Mouse (Mus musculus) skeletal muscle tissue, adult 2 months (tissue): ENCODE results near the gene Emid1.

Experiments used
- DNase-seq: peaks from one replicate; pipeline ENCODE4 v3.0.0-alpha.2; 2012; ENCODE audit warnings: low read depth, low spot score

Gene Emid1

DNA sequence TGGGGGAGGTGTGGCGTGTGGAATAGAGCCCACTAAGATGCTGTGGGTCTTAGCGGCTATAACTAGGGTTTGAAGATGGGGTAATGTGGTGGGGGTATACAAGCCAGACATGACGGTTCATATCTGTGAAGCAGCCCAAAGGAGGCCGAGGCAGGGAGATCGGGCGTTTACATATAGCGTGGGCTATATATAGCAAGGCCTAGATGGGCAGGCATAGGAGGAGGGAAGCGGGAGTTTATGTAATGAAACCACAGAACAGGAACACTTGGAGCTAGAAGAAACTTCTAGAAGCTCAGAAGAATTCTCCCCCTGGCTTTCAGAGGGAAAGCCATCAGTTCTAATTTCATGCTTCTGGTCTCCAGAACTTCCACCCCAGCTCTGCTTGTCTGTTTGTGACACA is 11.4 kb upstream of the Emid1 start:
- DNase-seq: no peak

GRCm38 (mm10) chr11:5160722-5161485 is 8.8 kb upstream of the Emid1 start:
- DNase-seq: no peak

GRCm38 (mm10) chr11:5158056-5158455 is 6.0 kb upstream of the Emid1 start:
- no peak for DNase-seq

DNA sequence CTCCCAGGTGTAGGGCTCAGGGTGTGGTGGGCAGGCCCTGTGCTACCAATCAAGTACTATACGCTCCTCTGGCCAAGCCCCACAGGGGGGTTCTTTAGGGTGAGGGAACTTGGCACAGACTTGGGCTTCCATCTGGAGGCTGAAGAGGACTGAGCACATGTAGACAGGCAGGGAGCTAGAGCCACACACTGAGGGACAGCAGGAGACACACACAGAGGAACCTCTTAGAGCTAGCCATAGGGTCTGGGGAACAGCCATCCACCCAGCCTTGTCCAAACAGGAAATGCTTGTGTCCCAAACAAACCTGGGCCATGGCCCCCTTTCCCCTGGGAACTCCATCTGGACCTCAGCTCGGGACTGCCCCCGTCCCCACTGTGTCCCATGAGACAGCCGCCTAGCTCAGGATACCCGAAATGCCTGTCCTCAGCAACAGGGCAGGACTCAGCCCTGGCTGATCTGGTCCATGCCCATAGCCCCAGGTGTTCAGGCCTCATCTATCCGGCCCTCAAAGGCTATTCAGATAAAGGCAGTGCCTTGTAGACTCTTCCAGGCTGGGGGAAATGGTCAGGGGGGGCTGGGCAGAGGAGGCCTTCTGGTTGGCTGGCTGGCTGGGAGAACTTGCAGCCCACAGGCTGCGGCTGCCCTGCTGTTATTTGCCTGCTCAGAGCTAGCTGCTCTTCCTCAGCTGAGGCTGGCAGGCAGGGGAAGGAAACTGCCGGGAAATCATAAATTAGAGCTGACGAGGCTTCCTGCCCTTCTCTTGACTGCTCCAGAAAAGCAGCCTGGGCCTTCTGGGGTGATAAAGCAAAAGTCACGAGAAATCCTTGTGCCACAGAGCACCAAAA is 3.1 kb upstream of the Emid1 start:
- no peak for DNase-seq

GRCm38 (mm10) chr11:5151247-5151630 is 818 bp downstream of the Emid1 start:
- DNase-seq: no peak

DNA sequence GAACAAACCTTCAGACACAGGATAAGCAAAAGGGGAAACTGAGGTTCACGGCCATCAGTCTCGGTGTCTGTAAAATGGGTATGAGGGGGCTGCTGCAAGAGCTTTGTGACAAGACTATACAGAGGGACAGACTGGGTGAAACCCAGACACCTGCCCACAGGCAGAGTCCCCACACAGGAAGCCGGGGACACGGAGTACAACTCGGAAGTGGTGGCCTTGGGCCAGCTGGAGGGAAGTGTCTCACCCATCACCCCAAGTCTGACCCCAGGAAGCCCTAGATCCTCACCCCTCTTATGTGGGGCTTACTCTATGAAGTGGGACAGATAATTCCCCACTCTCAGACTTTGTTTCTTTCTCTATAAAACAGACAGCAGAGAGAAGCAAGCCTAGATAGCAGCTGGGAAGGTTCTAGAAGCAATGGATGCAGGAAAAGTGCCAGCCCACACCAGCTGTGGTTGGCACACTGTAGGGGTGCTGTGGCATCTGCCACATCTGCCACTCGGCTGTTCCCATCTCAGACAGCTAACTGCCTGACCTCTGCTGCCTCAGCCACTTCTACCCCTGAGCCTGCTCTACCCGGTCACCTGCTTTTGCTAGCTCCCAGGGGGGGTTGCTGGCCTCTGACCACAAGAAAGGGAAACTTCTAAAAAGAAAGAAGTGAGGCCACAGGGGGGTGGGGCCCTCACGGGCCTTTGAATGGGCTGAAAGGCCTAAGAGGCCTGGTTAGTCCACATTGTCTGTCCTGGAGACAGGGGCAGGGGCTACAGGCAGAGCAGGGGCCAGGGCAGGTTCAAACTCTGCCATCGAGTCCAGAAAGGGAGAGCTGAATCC is 1.4 kb downstream of the Emid1 start:
- no peak for DNase-seq

GRCm38 (mm10) chr11:5149955-5150354 is 2.1 kb downstream of the Emid1 start:
- DNase-seq: no peak

GRCm38 (mm10) chr11:5149249-5149648 is 2.8 kb downstream of the Emid1 start:
- no peak for DNase-seq

DNA sequence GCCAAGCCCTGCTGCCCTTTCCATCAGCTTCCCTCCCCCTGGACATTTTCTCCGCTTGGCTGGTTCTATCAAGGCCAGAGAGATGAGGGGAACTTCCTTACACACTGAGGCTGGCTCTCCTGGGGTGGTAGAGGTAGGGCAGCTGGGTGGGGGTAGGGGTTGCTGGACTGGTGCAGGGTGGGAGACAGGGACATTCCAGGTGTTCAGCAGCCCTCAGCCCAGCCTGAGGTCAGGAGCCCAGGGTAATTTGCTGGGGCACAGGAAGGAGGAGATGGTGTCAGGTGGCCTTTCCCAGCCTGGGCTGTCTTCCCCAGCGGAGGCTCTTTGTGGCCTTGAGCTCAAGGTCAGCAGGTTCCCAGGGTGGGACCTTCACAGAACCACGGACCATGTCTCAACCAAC is 6.5 kb downstream of the Emid1 start:
- DNase-seq: no peak

DNA sequence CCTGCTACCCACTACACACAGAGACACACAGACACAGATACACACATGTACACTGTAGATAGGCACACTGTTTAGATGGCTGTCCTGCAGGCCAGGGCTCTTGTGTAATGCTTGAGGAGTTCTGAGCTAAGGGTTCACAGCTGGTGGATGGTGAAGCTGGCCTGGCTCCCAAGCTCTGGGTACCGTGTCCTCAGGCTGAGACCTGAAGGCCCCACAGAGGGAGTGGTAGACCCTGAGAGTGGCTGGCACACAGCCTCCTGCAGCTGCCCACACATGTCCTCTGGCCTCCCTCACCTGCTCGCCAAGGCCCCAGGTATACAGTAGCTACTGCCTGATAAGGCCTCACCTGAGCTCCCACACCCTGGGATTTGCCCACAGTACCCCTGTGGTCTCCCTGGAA is 10.1 kb downstream of the Emid1 start:
- DNase-seq: no peak

GRCm38 (mm10) chr11:5141252-5141651 is 10.8 kb downstream of the Emid1 start:
- DNase-seq: no peak

DNA sequence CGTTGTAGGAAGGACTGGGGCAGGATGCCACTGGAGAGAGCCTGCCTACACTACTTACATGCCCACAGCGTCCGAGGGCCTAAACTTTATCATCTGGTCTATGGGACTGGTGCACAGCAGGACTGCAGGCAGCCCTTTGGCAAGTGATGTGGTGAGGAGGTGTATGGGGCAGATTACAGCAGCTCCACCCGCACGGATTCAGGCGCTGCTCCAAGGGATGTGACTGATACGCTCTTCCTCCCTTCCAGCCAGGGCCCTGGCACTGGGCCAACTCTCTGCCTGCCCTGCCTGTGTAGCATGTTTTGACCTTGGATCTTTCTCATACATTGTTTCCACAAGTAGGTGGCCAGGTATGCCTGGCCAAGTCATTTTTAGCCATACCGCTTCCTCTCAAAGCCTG is 11.4 kb downstream of the Emid1 start:
- peak; percentile 74 for DNase-seq

DNA sequence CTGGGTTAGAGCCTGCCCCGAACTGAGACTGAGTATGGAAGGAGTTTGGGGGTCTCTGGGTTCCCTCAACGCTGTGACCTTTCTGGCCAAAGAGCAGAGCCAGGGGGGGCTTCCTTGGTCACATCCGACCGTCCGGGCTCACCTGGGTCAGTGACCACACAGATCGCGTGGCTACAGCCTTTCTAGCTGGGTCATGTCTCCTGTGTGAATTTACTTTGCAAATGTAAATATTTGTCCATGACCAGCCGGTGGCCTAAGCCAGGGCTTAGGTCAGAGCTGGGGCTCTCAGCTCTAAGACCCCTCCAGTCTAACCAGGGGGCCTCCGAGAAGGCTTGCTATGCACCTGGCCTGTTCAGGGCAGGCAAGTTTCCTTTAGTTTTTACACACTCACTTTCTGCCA is 12.7 kb downstream of the Emid1 start:
- DNase-seq: no peak

- DNase-seq: no peak
Observed at GRCm38 (mm10) chr11:5138642-5139041, 13.4 kb downstream of the Emid1 start.

- DNase-seq: no peak
Observed at GRCm38 (mm10) chr11:5135914-5136313, 16.1 kb downstream of the Emid1 start.

DNA sequence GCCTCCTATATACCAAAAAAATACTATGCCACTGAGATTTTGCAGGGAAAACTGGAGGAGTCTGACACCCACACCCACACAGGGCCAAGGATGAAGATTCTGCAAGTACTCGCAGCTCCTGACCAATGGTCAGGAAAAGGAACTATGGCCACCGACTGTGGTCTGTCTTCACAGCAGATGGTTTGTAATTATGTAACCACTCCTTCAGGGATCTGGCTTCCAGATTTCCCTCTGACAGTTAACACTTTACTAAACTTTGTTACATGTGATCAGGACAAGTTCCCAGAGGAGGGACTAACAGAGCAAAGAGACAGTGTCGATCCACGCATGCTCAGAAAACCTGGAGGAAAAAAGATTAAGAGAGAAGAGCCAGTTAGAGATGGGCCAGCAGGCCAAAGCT is 19.3 kb downstream of the Emid1 start:
- DNase-seq: no peak

GRCm38 (mm10) chr11:5130111-5130665 is 21.9 kb downstream of the Emid1 start:
- no peak for DNase-seq

- no peak for DNase-seq
Observed at GRCm38 (mm10) chr11:5129035-5129480, 23.0 kb downstream of the Emid1 start.

GRCm38 (mm10) chr11:5125713-5126112 is 26.3 kb downstream of the Emid1 start:
- DNase-seq: no peak

GRCm38 (mm10) chr11:5114931-5115581 is 37.0 kb downstream of the Emid1 start:
- DNase-seq: peak; percentile 92

DNA sequence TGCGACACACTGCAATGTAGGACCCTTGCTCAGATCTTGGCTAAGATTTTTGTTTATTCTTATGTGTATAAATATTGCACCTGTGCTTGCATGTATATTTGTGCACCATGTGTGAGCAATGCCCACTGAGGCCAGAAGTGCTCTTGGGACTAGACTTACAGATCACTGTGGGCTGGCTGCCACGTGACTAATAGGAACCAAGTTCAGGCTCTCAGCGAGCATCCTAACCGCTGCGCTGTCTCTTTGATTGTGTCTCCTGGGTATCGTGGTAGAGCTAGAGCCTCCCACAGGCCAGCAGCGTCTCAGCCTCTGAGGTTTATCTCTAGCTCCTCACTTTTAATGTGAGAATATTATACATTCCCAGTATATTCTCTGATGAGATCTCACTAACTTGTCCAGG is 38.4 kb downstream of the Emid1 start:
- DNase-seq: no peak
